Mouse (Mus musculus) heart, postnatal 14 days (tissue): Measurements from ENCODE around the gene Mog. TPM values are rescaled to one million over a fixed set of nuclear protein-coding genes. Genes with fewer than 3 reads are reported as not detected.
"Not testable (repeated sequence)": the region's sequence is repeated elsewhere in the genome, so short reads cannot be mapped to it uniquely, and the experiment has no call there.

Source experiments
- DNase-seq, 2 experiments: peaks; one replicate each; pipeline ENCODE4 v3.0.0; 2021 to 2022
- intact Hi-C: fragments of 180-260 bp; cut with DNase I; formaldehyde crosslinking; loops from one replicate; pipeline ENCODE4 v1.15.1; 2025
- total RNA-seq, 2 experiments: library from RNA; stranded (reverse); gene quantifications; 2 replicates each; pipeline ENCODE4 v1.2.3; 2021

The Mog gene
- total RNA-seq, 2 experiments from 2014 or later = not detected

DNA sequence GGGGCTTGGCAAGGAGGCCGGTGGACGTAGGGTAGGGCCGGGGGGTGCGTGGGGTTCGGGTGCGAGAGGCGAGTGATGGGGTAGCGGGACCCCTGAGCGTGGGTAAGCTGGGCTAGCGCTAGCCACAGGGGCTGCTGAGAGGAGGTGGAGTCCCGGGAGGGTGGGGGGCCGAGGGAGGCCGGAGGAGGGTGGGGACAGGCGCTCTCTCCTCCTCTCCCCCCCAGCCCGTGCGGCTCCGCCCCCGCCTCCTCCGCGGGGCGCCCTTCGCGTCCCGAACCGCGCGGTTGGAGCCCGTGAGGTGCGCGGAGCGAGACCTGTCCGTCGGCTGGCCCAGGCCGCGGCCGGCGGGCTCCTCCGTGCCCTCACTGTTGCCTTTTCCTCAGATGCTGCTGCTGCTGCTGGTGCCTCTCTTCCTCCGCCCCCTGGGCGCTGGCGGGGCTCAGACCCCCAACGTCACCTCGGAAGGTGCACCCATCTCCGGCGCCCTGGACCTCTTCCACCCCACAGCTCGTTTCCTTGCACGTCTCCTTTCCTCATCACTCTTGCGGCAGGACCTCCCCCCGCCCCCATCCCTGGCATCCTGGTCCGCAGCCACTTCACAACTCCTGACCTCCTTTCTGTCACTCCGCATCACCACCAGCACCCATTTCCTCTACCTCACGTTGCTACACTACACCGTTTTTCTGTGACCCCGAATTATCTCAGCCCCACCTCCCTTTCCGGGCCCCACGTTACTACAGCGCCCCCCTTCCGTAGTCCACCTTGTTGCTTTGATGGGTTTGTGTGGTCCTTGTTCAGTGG is 23.3 kb upstream of the Mog start:
- intact Hi-C loops = loop anchor here (1.0 to 5.0 kb wide), 4 partner anchors 49 to 224 kb away; partner anchors contain the start of gene Trim26
- DNase-seq = peak; percentile 58 to 74

DNA sequence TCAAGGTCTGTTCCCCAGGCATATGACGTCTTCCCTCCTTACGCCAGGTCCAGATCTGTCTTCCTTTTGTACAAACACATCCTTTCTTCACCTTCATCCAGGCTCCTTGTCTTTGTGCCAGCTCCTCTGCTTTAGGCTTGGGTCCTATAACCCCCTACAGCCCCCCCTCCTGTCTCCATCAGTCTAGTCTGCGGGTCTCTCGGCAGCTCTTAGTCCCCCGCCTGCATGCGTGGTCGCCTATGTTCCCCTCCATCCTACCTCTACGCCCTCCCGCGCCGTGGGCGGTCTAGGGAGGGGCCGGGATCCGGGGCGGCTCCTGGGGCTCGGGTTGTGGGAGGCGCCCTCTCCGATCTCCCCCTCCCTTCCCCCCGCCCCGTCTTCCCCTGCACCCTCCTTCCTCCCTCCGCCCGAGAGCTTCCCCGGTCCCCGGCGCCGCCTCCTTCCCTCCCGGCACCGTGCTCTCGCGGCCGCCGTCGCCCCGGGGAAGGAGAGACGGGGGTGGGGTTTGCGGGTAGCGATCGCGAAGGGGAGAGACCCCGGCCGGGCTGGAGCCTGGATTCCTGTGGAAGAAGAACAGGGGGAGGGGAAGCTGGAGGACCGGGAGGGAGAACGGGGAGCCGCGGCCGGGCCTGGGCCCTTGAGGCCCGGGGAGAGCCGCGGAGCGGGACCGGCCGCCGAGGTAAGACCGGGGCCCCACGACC is 22.6 kb upstream of the Mog start, which contains the start of gene Gabbr1:
Gabbr1 (plus strand) TSS at position 356 of the 701 bp plus-strand sequence.
- intact Hi-C loops = loop anchor here (2.0 to 5.0 kb wide), 4 partner anchors 15 to 223 kb away; partner anchors contain the start of gene Trim26
- DNase-seq = peak; percentile 79 to 84

DNA sequence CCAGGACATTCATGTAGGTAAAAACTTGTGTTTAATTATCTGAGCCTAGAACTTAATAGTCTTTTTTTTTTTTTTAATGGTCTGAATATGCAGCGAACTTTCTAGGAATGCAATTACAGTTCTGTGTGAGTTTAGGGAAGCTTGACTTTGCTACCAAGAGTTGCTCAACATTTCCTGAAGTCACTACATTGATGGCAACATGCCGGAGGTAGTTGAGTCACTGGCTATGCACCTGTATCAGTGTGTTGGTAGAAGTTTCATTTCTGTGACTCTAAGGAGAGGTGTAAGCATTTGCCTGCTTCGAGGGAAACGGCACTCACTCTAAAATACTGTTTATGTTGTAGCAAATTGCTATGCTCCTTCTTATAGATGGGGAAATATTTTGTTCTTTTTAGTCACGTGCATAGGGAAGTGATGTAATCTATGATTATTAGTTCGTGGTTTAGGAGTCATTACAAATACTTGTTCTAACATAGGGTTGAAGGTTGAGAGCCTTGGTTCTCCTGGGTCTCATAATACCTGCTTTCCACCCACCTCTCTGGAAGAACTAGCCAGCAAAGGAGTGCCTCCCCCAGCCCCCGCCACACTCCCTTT is 21.6 kb upstream of the Mog start:
- intact Hi-C loops = loop anchor here (2.0 to 5.0 kb wide), 4 partner anchors 14 to 222 kb away; partner anchors contain the start of gene Trim26

DNA sequence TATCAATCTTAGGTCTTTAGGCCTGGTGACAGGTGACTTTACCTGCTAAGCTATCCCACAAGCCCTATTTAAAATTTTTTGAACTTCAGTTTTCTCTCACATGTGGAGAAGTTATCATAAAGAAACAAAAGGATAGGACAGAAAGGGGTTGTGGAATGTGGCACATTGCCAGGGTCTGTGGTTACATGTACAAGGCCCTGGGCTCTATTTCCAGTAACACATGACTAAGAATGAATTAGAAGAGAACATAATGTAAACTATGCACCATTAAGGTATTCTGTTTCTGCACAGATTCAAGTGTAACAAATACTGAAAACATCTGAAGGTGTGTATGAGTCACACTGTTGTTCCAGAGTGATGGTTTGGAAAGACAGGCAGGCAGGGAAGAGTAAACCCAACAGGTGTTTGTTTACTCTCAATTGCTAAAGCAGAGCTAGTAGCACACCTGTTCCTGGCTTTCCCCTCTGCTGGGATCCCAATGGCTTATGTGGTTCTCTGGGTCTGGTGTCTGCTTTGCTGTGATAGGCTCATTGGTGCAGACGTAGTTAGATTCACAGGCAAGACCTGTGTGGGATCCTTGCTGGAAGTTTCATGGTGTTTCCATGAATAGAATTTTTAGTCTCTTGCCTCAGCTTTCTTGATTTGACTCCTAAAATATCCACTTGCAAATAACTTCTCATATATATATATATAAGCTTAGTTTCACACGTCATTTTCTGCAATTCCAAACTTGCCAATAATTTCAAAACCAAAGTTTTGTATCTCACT is 16.1 kb upstream of the Mog start:
- no peak for DNase-seq
- intact Hi-C loops = no loop called here

More for the DNA sequence above, 21.6 kb upstream of the Mog start:
- DNase-seq = no peak

DNA sequence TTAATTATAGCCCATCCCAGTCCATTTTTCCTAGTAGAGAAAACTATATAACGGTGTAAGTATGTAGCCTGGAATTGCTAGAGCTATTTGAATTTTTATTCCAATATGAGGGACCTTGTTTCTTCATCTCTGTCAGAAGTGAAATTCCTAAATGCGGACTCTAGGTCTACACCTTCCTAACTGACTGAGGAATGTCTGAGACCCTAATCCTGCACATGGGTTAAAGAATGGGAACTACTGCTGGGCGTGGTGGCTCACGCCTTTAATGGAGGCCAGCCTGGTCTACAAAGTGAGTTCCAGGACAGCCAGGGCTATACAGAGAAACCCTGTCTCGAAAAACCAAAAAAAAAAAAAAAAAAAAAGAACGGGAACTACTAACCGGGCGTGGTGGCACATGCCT is 6.0 kb upstream of the Mog start:
- intact Hi-C loops = no loop called here
- DNase-seq = no peak

DNA sequence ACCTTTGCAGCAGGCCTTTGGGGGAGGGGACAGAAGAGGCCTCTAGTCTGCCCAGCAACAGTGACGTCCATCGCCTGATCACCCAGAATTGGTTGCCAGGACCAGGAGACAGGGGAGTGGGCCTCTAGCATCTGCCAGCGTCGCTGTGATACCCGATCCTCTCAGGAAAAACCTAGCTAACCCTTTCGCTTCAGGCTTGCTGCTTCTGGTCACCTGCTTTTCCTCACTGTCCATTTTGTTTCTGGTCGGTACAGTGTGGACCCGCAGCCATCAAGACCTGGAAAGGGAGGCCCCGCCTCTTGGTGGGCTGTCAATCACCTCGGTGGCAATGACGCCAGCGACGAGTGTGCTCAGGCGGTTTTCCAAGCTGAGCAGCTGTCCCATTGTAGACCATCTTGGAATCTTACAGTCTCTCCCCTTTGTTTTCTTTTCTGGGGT is 5.5 kb upstream of the Mog start:
- DNase-seq = peak; percentile 86 to 92
- intact Hi-C loops = no loop called here

DNA sequence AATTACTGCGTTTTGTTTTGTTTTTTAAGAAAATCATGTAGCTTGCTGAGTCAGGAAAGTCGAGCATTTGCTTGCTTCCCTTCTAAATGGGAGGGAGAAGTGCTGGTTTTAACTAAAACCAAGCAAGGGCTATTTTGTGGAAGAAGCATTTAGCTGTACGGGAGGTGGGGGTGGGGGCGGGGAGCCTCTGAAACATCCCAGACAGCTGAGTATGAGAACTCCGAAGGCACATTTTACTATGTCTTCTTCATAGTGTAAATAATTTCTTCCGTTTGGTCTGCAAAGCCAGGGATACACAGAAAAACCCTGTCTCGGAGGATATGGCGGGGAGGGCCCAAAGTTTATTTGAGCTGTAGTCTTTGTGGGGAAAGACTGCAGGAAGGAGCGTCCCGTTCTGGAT is 5.0 kb upstream of the Mog start:
- intact Hi-C loops = no loop called here
- DNase-seq = no peak

DNA sequence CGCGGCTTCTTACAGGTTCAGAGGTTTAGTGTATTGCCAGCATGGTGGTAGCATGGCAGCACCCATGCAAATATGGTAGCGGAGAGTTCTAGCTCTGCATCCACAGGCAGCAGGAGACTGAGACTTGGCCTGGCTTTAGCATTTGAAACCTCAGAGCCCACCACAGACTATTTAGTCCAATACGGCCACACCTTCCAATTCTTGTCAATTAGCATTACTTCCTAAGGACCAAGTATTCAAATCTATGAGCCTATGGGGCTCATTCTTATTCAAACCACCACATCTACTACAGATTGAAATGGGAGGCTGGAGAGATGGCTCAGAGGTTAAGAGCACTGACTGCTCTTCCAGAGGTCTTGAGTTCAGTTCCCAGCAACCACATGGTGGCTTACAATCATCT is 4.3 kb upstream of the Mog start:
- intact Hi-C loops = no loop called here
- DNase-seq = no peak

DNA sequence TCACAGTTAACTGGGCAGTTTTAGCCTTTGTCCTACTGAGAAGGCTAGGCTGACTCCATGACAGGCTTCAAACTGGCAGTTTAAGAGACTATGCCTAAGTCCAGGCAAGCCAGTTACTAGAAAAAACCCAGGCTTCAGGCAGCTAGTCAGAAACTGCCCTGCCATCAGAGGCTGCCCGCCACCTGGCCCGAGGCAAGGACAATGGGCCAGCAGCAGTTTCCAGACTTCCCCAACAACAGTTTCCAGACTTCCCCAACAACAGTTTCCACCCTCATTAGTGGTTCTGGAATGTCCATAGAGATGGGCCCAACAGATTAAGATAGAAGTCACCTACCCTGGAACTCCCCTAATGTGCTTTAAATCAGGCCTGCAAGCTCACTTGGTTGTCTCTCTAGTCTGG is 3.2 kb upstream of the Mog start:
- intact Hi-C loops = no loop called here
- no peak for DNase-seq

DNA sequence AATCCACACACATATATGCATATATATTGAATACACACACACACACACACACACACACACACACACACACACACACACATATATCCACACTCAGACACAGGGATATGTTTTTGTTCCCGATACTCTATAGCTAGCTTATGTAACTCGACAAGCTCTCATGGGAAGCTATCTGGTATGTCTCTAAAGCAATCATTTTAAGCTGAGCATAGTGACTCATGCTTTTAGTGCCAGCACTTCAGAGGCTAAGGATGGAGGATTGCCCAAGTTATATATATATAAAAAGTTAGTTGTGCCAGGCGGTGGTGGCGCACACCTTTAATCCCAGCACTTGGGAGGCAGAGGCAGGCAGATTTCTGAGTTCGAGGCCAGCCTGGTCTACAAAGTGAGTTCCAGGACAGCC is 4.0 kb downstream of the Mog start:
- intact Hi-C loops, DNase-seq: not testable (repeated sequence)

DNA sequence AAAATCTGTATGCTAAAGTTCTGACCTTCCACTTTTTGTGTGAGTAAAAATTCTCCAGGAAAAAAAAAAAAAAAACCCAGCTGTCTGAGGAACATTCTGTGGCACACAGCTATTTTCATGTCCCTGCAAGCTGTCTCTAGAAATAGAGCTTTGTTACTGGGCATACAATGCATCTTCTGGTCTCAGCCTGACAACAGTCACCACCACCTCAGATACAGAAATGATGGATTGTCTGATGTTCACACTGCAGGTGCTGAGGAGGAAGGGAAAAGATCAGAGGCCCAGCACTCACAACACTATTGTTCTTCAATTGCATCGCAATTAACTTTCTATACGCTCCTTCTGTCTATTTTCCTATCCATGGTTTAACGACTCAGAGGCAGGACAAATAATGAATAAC is 4.9 kb downstream of the Mog start:
- intact Hi-C loops = no loop called here
- DNase-seq = no peak

DNA sequence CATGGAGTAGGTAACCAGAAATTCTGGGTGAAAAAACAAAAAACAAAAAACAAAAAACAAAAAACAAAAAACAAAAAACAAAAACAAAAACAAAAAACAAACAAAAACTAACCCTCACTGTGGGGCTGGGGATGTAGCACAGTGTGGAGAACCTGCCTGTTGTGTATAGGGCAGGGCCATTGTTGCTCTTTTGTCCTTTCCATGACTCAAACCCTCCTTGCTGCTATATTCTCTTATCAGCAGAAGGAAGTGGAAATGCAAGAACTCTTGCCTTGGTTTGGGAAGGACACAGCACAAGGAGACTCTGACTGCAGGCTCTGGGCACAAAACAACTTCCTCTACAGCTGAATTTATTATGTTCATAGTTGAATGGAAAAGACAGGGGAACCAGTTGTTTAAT is 6.9 kb downstream of the Mog start:
- intact Hi-C loops = no loop called here
- DNase-seq = no peak

DNA sequence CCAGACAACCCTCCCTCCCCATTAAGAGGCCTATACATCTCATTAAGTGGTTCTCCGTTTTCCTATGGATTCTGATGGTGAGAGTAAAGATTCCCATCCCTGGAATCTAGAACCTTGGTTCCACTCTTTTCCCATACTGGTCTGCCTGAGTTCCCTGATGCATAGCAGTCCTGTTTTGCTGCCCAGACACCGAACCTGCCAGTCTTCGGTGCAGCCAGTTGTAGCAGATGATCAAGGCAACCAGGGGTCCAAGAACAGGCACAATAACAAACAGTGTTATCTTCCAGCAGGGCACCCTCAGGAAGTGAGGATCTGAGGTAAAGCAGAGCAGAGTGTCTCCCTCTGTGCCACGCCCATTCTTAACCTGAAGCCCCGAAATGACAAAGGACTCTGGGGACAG is 11.1 kb downstream of the Mog start:
- intact Hi-C loops = no loop called here

DNA sequence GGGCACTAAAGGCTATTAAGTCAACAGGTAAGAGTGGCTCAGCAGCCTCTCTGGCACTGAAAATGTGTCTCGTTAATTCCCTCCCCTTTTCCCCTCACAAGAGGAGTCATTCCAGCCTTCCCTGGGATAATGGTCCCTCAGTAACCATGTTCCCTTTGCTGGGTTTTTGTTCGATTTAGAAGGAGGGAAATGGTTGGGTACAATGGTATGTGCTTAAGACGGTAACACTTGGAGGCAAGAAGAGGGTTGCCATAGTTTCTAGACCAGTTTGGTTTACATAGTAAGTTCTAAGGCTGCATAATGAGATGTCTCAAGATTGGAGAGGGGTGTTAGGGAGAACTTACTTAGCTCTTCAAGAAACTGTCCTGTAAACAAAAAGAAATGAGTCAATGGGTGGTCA is 11.5 kb downstream of the Mog start:
- intact Hi-C loops = no loop called here
- no peak for DNase-seq

More for the DNA sequence above, 11.1 kb downstream of the Mog start:
- no peak for DNase-seq

DNA sequence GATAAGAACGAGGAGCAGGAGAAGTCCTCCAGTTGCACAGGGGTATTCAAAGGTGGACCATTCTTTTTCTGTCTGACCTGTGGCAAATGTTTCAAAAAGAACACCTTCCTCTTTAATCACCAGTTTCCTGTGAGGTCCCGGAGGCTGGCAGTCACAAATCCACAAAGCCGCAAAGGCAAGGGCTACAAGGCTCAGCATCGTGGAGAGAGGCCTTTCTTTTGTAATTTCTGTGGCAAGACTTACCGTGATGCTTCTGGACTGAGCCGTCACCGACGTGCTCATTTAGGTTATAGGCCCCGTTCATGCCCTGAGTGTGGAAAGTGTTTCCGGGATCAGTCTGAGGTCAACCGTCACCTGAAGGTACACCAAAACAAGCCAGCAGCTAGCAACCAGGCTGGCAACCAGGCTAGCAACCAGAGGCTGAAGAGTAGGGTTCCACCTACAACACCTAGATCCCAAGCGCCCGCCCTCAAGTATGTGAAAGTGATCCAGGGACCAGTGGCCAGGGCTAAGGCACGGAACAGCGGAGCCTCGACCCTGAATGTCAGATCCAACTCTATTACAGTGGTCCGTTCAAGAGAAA is 13.6 kb downstream of the Mog start:
- intact Hi-C loops = no loop called here
- DNase-seq = no peak

DNA sequence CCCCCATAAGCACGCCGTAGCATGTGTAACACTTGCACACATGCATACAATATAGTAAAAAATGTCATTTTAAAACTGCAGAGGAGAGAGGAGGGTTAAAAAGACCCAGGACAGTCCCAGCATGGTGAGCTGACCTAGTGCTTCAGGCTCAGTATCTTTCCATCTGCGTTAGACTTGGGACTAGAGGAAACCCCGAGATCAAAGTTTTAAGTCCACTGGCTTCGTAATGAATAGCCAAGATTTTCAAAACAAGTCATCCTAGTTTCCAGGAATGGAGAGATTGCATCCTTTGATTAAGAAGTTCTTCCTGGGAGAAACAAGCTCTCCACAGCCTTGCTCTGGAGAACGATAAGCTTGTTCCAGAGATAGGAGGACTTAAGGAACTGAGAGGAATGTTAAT is 15.0 kb downstream of the Mog start:
- DNase-seq = no peak
- intact Hi-C loops = no loop called here

DNA sequence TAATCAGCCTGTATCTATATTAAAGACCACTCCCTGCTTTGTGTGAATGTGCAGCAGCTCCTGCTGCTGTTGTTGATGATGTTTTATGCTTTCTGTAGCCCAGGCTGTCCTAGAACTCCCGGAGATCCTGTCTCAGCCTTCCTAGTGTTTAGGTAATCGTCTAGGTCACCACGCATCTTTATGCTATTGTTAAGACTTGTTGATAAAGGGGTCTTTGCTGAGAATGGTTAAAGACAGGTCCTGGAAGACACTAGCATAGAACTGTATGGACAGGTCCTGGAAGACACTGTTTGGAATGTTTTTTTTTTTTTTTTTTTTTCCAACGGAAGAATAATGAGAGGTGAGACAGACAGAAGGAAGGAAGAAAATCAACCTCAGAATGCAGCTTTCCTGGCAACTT is 19.8 kb downstream of the Mog start:
- no peak for DNase-seq
- intact Hi-C loops = loop anchor here (5.0 kb wide), 1 partner anchor 166 kb away; the partner anchor contains the start of gene Trim26

DNA sequence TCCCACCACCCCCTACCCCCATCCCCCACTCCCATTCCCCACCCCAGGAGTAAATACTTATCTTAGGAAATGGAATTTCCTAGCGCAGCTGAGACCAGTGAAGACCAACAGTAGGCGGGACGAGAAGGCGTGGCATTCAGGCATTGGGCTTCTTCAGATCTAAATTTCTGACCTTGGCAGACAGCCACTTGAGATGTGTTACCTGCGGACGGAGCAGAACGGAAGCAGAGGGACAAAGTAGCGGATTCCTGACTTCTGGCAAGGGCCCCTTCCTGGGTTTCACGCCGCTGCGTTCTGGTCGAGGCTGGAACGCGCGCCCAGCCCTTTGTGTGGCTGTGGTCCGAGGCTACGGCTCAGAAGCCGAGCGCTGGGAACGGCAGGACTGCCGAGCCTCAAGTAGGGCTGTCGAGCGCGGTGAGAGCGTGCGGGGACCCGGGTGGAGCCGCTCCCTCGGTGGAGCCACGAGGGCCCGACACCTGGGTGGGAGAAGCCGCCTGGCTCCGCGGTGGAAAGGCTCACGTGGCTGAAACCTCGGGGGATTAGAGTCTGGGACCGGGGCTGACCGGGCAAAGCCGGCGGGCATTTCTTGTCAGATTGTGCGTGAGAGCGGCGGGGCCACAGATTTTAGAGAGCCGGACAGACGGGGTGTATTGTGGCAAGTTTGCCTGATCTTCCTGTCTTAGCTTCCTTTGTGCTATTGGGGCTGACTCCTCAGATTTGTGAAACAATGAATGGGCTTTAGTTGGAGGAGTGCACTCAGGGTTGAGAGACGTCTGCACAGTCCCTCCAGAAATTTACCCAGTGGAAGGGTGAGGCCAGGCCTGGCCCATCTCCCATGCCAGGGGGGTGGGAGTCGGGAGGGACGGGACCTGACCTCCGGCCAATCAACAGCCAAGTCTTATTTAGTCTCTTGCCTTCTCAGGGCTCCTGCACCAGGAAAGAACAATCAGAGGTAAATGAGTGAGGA is 20.6 kb downstream of the Mog start:
- DNase-seq = peak; percentile 42 to 48
- intact Hi-C loops = loop anchor here (5.0 kb wide), 1 partner anchor 165 kb away; the partner anchor contains the start of gene Trim26

DNA sequence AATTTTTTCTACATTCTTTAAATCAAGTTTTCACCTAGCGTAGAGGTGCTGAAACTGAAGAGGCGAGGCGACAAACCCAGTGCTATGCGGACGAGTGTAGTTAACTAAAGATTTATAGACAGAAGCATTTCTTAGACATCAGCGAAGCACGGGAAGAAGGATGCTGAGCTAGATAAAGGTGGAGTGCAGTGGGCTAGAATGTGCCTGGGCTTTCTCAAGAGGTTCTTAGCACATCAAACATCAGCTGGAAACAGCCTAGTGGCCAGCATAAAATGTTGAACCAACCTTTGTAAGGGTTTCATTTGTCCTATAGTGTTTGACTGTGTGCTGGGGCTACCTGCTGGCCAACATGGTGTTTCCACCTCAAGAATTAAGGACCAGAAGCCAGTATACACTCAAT is 22.3 kb downstream of the Mog start, which contains the start of gene Zfp57:
Zfp57 (plus strand) TSS at position 301 of the 400 bp plus-strand sequence.
- intact Hi-C loops = loop anchor here (5.0 kb wide), 1 partner anchor 164 kb away; the partner anchor contains the start of gene Trim26

More for the DNA sequence above, 22.3 kb downstream of the Mog start, which contains the start of gene Zfp57:
- DNase-seq = no peak
